Mouse (Mus musculus) MEL (cell line): ENCODE results near the gene Cdkl3. TPM values are rescaled to one million over a fixed set of nuclear protein-coding genes. Genes with fewer than 3 reads are reported as not detected.
A peak's percentile ranks its signal among the peaks of the same experiment; 100 is the strongest.

Experiments used
- DNase-seq: peaks from one replicate; pipeline ENCODE4 v3.0.0; 2011; ENCODE audit warnings: low read depth, low spot score
- H3K27ac ChIP-seq: 2 replicates; pipeline ENCODE4 v1.5.1; 2012; ENCODE audit warnings: low read depth, mild to moderate bottlenecking, control low read depth, low read length, moderate library complexity; ENCODE audit not compliant: control insufficient read depth
- H3K27me3 ChIP-seq, 2 experiments: fragments of 150-350 bp in 1 of 2; sonication (generic) in 1 of 2; 2 replicates each; pipeline ENCODE4 v1.6.1; 2012; ENCODE audit warnings: low read length in 2 of 2, mild to moderate bottlenecking in 2 of 2, improper control_type of control experiment in 1 of 2, moderate library complexity in 1 of 2; ENCODE audit not compliant: insufficient read depth in 2 of 2, control insufficient read depth in 1 of 2
- H3K36me3 ChIP-seq, 2 experiments: 2 replicates each; pipeline ENCODE4 v1.6.1; 2012 to 2014; ENCODE audit warnings: low read length in 2 of 2, improper control_type of control experiment in 1 of 2, inconsistent platforms in 1 of 2, mild to moderate bottlenecking in 1 of 2; ENCODE audit not compliant: insufficient read depth in 2 of 2, control insufficient read depth in 1 of 2
- H3K4me1 ChIP-seq, 2 experiments: fragments of 150-350 bp in 1 of 2; sonication (generic) in 1 of 2; 2 replicates each; pipeline ENCODE4 v1.6.1; 2012; ENCODE audit warnings: low read length in 2 of 2, improper control_type of control experiment in 1 of 2, mild to moderate bottlenecking in 1 of 2; ENCODE audit not compliant: insufficient read depth in 2 of 2, control insufficient read depth in 1 of 2
- H3K4me3 ChIP-seq, 2 experiments: fragments of 150-350 bp in 1 of 2; sonication (generic) in 1 of 2; 2 replicates each; pipeline ENCODE4 v1.5.1; 2012; ENCODE audit warnings: low read depth in 2 of 2, low read length in 2 of 2, mild to moderate bottlenecking in 2 of 2, moderate library complexity in 2 of 2, control low read depth in 1 of 2, improper control_type of control experiment in 1 of 2; ENCODE audit not compliant: control insufficient read depth in 1 of 2, insufficient read depth in 1 of 2
- H3K79me2 ChIP-seq: 2 replicates; pipeline ENCODE4 v1.6.1; 2012; ENCODE audit warnings: mild to moderate bottlenecking, low read length, moderate library complexity; ENCODE audit not compliant: control insufficient read depth, poor library complexity, insufficient read depth
- H3K9ac ChIP-seq: 2 replicates; pipeline ENCODE4 v1.6.1; 2012; ENCODE audit warnings: low read depth, mild to moderate bottlenecking, control low read depth, low read length, moderate library complexity; ENCODE audit not compliant: control insufficient read depth, poor library complexity, severe bottlenecking
- H3K9me3 ChIP-seq: fragments of 150-350 bp; sonication (generic); replicated peaks from 2 replicates; pipeline ENCODE4 v1.6.1; 2012; ENCODE audit warnings: mild to moderate bottlenecking, low read length, improper control_type of control experiment, moderate library complexity; ENCODE audit not compliant: insufficient read depth
- BHLHE40 ChIP-seq: IDR thresholded peaks from 2 replicates; pipeline ENCODE4 v1.6.1; 2012; ENCODE audit warnings: low read depth, mild to moderate bottlenecking, inconsistent platforms, low read length, improper control_type of control experiment, borderline replicate concordance
- CHD1 ChIP-seq: IDR thresholded peaks from 2 replicates; pipeline ENCODE4 v1.6.1; 2012; ENCODE audit warnings: low read depth, mild to moderate bottlenecking, inconsistent platforms, low read length, improper control_type of control experiment
- CHD2 ChIP-seq: IDR thresholded peaks from 2 replicates; pipeline ENCODE4 v1.6.1; 2011; ENCODE audit warnings: low read length, improper control_type of control experiment
- E2F4 ChIP-seq: IDR thresholded peaks from 2 replicates; pipeline ENCODE4 v1.6.1; 2011; ENCODE audit warnings: low read depth, low read length, improper control_type of control experiment, borderline replicate concordance
- JUND ChIP-seq: IDR thresholded peaks from 2 replicates; pipeline ENCODE4 v1.6.1; 2011; ENCODE audit warnings: low read depth, mild to moderate bottlenecking, improper control_type of control experiment, low read length
- KAT2A ChIP-seq: conservative IDR thresholded peaks from 2 replicates; pipeline ENCODE4 v1.6.1; 2012; ENCODE audit warnings: low read depth, low read length, improper control_type of control experiment, inconsistent platforms
- MAFK ChIP-seq: IDR thresholded peaks from 2 replicates; pipeline ENCODE4 v1.6.1; 2011; ENCODE audit warnings: low read depth, mild to moderate bottlenecking, low read length, improper control_type of control experiment, borderline replicate concordance
- MAZ ChIP-seq: IDR thresholded peaks from 2 replicates; pipeline ENCODE4 v1.6.1; 2012; ENCODE audit warnings: low read depth, mild to moderate bottlenecking, inconsistent platforms, low read length, improper control_type of control experiment
- MEF2A ChIP-seq: IDR thresholded peaks from 2 replicates; pipeline ENCODE4 v1.6.1; 2014; ENCODE audit warnings: low read depth, mild to moderate bottlenecking, inconsistent platforms, low read length, improper control_type of control experiment; ENCODE audit not compliant: poor library complexity, insufficient replicate concordance, severe bottlenecking; ENCODE audit errors: extremely low read depth
- MXI1 ChIP-seq: IDR thresholded peaks from 2 replicates; pipeline ENCODE4 v1.6.1; 2011; ENCODE audit warnings: mild to moderate bottlenecking, low read depth, low read length, improper control_type of control experiment
- MYC ChIP-seq: IDR thresholded peaks from 2 replicates; pipeline ENCODE4 v1.6.1; 2011; ENCODE audit warnings: low read depth, mild to moderate bottlenecking, low read length, improper control_type of control experiment, moderate library complexity
- POLR2AphosphoS2 ChIP-seq: IDR thresholded peaks from 2 replicates; pipeline ENCODE4 v1.6.1; 2011; ENCODE audit warnings: low read length, improper control_type of control experiment
- RCOR1 ChIP-seq: IDR thresholded peaks from 2 replicates; pipeline ENCODE4 v1.6.1; 2012; ENCODE audit warnings: low read depth, mild to moderate bottlenecking, inconsistent platforms, low read length, improper control_type of control experiment
- TAL1 ChIP-seq: IDR thresholded peaks from 2 replicates; pipeline ENCODE4 v1.6.1; 2012; ENCODE audit warnings: mild to moderate bottlenecking, inconsistent platforms, low read length, moderate library complexity, mixed read lengths
- UBTF ChIP-seq: IDR thresholded peaks from 2 replicates; pipeline ENCODE4 v1.6.1; 2012; ENCODE audit warnings: low read depth, mild to moderate bottlenecking, inconsistent platforms, low read length, improper control_type of control experiment, moderate library complexity, borderline replicate concordance; ENCODE audit not compliant: insufficient read depth
- ZKSCAN1 ChIP-seq: IDR thresholded peaks from 2 replicates; pipeline ENCODE4 v1.6.1; 2012; ENCODE audit warnings: low read depth, mild to moderate bottlenecking, inconsistent platforms, low read length, improper control_type of control experiment, moderate library complexity
- polyA plus RNA-seq, 2 experiments: library from polyadenylated mRNA; stranded (reverse) in 1 of 2; unstranded in 1 of 2; fragments of >175 nt in 1 of 2; fragments of >200 nt in 1 of 2; gene quantifications; 2 replicates each; pipeline versions ENCODE4 v1.2.1 to v1.2.4; 2012; ENCODE audit warnings: low replicate concordance in 2 of 2, low read depth in 1 of 2; ENCODE audit not compliant: insufficient read length in 2 of 2, insufficient read depth in 1 of 2, missing spikeins in 1 of 2
- total RNA-seq: library from RNA; depleted of rRNA; stranded (reverse); fragments of 300-350 nt; gene quantifications from 2 replicates; pipeline ENCODE4 v1.2.3, GENCODE M21; 2012

Cdkl3 gene
- total and polyA plus RNA-seq, 3 experiments: 3.7 to 4.9 TPM; not detected in 1

DNA sequence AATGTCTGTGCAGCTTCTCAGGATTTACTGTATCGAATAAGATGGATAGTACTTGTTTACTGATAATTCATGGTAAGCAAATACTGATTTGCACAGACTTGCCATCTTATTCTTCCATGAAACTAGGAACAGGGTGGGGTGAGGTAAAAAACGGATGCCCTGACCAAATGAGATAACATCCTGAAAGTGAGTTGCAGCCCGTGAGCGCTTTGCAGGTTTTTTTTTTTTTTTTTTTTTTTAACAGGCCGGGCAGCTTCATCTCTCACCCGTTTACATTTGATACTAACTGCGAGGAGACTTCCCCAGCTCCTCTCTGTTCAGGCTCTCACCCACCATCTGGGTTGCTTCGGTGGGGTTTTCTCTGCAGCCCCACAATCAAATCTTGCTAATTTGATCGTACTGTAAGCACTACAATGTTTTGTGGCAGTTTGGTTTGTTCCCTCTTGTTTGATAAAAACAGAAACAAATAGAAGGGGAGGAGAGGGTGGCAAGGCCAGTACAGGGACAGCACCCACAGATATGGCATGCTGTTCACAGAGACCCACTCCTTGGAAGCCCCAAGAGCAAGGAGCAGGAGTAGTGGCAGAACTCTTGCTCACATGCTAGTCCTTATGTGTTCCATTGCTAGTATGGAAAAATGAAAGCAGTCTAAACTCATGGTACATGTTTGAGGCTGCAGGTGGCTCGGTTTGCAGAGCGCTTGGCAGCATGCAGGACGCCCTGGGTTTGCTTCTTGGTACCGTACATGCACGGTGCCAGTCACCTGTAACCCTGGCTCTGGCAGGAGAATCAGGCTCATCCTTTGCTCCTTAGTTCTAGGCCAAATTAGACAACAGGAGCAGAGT, 70.8 kb downstream of the Cdkl3 start (continued):
- TF ChIP-seq MXI1 (0 out of 2 replicates have a peak, but pooled peaks have one; percentile 49), TAL1 (peak; percentile 70)

GRCm38 (mm10) chr11:52075794-52076633, 72.0 kb downstream of the Cdkl3 start:
- no peak overlapping the region for H3K9ac ChIP-seq
- H3K36me3 ChIP-seq: peaks cover 0 to 26% of the 10 kb centered on the region in 2 experiments; a peak in 2 of 4 replicates
- peaks cover 23 to 34% of the 10 kb centered on the region in 2 experiments for H3K4me1 ChIP-seq
- no peaks in the 10 kb centered on the region for H3K27me3 ChIP-seq
- no peaks in the 10 kb centered on the region for H3K79me2 ChIP-seq
- no peak overlapping the region for H3K4me3 ChIP-seq
- no peak overlapping the region for H3K27ac ChIP-seq
- peak; percentile 24 for DNase-seq
- no peaks in the 10 kb centered on the region for H3K9me3 ChIP-seq
- TF ChIP-seq MEF2A: no peak
- TF ChIP-seq ZKSCAN1: no peak
- TF ChIP-seq MAFK: no peak
- no peak for TF ChIP-seq E2F4
- TF ChIP-seq UBTF: no peak
- no peak for TF ChIP-seq MYC
- no peak for TF ChIP-seq KAT2A
- no peak for TF ChIP-seq MAZ
- no peak for TF ChIP-seq CHD2
- TF ChIP-seq POLR2AphosphoS2: no peak
- TF ChIP-seq JUND: no peak
- TF ChIP-seq BHLHE40: no peak
- no peak for TF ChIP-seq RCOR1
- no peak for TF ChIP-seq CHD1
